Mouse (Mus musculus): ENCODE results near the gene Chtf18. TPM values are rescaled to one million over a fixed set of nuclear protein-coding genes. Genes with fewer than 3 reads are reported as not detected.

Gene Chtf18
- total RNA-seq, 2 experiments from 2014 or later: 0.77 to 0.86 TPM

- TF ChIP-seq CTCF (IDR thresholded peaks at IDR 0.05): peak; percentile 8; the same call in 1 of the 2 replicates
- H3K27ac ChIP-seq: no peak overlapping the region
- no peak for DNase-seq
- H3K4me3 ChIP-seq: no peak overlapping the region
- intact Hi-C loops (cut with DNase I): no loop called here
Measured at GRCm38 (mm10) chr17:25723919-25724318, 3.3 kb downstream of the Chtf18 start.

GRCm38 (mm10) chr17:25723470-25723869 is 3.7 kb downstream of the Chtf18 start:
- Histone ChIP-seq H3K27ac (no peak overlapping the region), H3K4me3 (no peak overlapping the region)
- DNase-seq: peak; percentile 18
- intact Hi-C loops (cut with DNase I): no loop called here
- no peak for TF ChIP-seq CTCF (IDR thresholded peaks at IDR 0.05)

GRCm38 (mm10) chr17:25721476-25721875 is 5.7 kb downstream of the Chtf18 start:
- no peak for TF ChIP-seq CTCF (IDR thresholded peaks at IDR 0.05)
- no peak overlapping the region for H3K4me3 ChIP-seq
- no peak overlapping the region for H3K27ac ChIP-seq
- intact Hi-C loops (cut with DNase I): no loop called here
- no peak for DNase-seq

GRCm38 (mm10) chr17:25717691-25718090 is 9.5 kb downstream of the Chtf18 start:
- peak overlapping the region; percentile 63 for H3K4me3 ChIP-seq
- no peak for TF ChIP-seq CTCF (IDR thresholded peaks at IDR 0.05)
- DNase-seq: peak; percentile 13
- intact Hi-C loops (cut with DNase I): no loop called here
- H3K27ac ChIP-seq: no peak overlapping the region

GRCm38 (mm10) chr17:25716711-25717637 is 10.2 kb downstream of the Chtf18 start, which contains the start of gene Gng13:
Gene Gng13 (plus strand): TSS chr17:25717171.
- Histone ChIP-seq H3K4me3 (peak within 1 kb of the TSS; percentile 63), H3K27ac (no peak within 1 kb of the TSS)
- no peak for TF ChIP-seq CTCF (IDR thresholded peaks at IDR 0.05)
- peak; percentile 17 for DNase-seq
- intact Hi-C loops (cut with DNase I): no loop called here

DNA sequence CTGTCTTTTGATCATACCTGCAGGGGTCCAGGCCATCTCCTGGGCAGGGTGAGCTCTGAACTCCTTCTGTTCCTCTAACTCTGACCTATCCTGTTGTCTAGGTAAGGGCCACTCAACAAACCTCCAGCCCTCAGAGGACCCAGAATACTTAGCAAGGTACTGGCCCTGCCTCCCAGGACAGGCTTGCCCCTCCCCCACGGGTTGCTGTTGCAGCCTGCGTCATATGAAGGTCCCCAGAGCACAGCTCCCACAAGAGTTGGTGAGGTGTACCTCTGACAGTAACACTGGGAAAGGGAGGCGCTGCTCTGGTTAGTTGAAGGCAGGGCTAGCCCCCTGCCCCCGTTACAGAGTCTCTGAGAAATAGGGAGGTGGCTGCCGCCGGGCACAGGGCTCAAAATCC is 11.1 kb downstream of the Chtf18 start:
- intact Hi-C loops (cut with DNase I): no loop called here
- no peak overlapping the region for H3K4me3 ChIP-seq

DNA sequence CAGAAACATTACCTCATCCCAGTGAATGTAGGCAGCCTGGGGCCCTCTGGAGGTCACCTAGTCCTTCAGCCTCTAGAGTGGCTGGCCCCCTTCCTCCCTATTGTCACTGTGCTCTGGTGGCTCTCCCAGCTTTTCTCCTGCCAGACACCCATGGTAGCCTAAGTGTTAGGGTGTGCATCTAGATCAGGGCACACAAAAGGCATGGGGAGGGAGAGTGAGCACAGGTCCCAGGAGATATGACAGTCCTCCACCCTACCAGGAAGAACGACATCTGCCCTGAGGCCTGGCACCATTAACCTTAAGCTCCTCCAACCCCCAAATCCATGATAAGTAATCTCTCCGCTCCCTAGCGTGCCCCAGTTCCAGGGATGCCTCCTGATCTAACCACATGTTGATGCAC is 11.6 kb downstream of the Chtf18 start:
- no peak overlapping the region for H3K4me3 ChIP-seq
- DNase-seq: no peak
- H3K27ac ChIP-seq: no peak overlapping the region
- intact Hi-C loops (cut with DNase I): no loop called here
- TF ChIP-seq CTCF (IDR thresholded peaks at IDR 0.05): no peak

More for the DNA sequence above, 11.1 kb downstream of the Chtf18 start:
- no peak overlapping the region for H3K27ac ChIP-seq
- TF ChIP-seq CTCF (IDR thresholded peaks at IDR 0.05): no peak
- DNase-seq: no peak

DNA sequence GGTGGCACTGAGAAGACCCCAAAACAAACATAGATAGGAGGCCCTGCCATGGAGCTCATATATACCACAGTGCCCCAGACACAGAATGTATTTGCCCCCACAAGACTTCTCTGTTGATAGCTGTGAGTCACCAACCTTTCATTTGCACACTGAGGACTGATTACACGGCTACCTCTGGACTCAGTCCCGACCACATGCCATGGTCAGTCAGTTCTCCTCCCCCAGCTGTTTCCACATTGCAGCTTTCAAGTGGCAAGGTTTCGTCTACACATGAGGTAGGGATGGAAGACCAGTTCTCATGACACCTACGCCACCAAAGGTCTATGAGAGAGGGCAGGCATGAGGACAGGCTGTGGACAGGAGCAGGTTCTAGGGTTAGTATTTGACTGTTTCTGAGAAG is 16.1 kb downstream of the Chtf18 start:
- H3K27ac ChIP-seq: no peak overlapping the region
- TF ChIP-seq CTCF (IDR thresholded peaks at IDR 0.05): no peak
- no peak for DNase-seq

GRCm38 (mm10) chr17:25709994-25710393 is 17.2 kb downstream of the Chtf18 start:
- H3K27ac ChIP-seq: no peak overlapping the region
- no peak overlapping the region for H3K4me3 ChIP-seq
- DNase-seq: no peak
- no peak for TF ChIP-seq CTCF (IDR thresholded peaks at IDR 0.05)
- intact Hi-C loops (cut with DNase I): no loop called here

More for the DNA sequence above, 16.1 kb downstream of the Chtf18 start:
- intact Hi-C loops (cut with DNase I): no loop called here
- no peak overlapping the region for H3K4me3 ChIP-seq

DNA sequence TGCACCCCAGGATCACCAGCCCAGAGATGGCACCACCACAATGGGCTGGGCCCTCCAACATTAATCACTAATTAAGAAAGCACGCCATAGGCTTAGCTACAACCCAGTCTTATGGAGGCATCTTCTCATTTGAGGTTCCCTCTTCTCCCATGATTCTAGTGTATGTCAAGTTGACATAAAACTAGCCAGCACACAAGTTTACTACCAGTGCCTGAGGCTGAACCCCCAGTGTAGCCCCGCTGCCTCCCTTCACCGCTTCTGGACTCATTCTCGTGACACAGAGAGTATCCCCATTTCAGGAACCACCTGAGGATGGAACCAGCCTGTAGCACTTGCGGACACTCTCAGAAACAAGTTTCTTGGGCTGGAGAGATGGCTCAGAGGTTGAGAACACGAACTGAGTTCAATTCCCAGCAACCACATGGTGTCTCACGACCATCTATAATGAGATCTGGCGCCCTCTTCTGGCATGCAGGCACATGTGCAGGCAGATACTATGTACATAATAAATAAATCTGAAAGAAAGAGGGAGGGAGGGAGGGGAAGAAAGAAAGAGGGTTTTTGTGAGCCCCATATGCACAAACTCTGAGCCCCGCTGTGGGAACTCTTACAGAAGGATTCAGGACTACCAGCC is 26.2 kb downstream of the Chtf18 start:
- peak; percentile 33 for TF ChIP-seq CTCF (IDR thresholded peaks at IDR 0.05)
- DNase-seq: no peak
- Histone ChIP-seq H3K4me3 (no peak overlapping the region), H3K27ac (no peak overlapping the region)
- intact Hi-C loops (cut with DNase I): no loop called here

DNA sequence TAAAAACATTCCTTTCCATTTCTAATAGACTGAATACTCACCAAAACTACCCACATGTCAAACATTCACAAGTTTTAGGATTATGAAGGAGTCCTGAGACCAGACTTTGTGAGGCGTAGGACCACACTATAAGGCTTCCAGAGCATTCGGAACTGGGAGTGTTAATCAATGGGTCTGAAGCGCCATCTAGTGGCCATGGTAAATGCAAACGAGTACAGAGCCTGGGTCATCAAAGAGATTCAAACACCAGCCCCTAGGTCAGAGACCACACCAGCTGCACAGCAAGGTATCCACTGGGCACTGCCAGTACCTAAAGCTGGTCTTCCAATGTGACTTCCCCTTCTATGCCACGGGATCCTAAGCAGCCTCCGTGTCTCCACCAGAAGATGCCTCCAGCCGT is 28.8 kb downstream of the Chtf18 start:
- peak; percentile 92 for TF ChIP-seq CTCF (IDR thresholded peaks at IDR 0.05)
- peak; percentile 71 for DNase-seq
- Histone ChIP-seq H3K4me3 (no peak overlapping the region), H3K27ac (no peak overlapping the region)
- intact Hi-C loops (cut with DNase I): loop anchor here (1.0 to 5.0 kb wide), 4 partner anchors 132 to 301 kb away; no protein-coding TSS in a partner anchor

DNA sequence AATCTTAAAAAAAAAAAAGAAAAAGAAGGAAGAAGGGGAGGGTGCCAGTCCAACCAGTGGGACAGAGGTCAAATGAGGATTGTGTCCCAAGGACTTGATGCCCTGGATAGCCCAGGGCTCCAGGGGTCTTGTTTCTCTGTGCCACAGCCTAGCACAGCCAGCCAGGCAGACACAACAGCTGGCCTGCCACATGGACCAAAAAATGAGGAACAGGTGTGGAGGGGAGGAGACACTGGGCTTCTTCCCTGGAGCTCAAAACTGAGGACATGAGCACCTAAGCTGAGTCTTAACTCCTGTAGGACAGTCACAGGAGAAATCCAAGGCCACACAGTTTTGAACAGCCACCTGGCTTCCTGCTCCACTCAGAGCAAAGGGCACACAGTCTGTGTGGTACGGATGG is 31.0 kb downstream of the Chtf18 start:
- TF ChIP-seq CTCF (IDR thresholded peaks at IDR 0.05): no peak
- no peak for DNase-seq
- Histone ChIP-seq H3K27ac (no peak overlapping the region), H3K4me3 (no peak overlapping the region)
- intact Hi-C loops (cut with DNase I): loop anchor here (5.0 kb wide), 1 partner anchor 299 kb away; no protein-coding TSS in a partner anchor

- Histone ChIP-seq H3K4me3 (no peak overlapping the region), H3K27ac (no peak overlapping the region)
- DNase-seq: no peak
- no peak for TF ChIP-seq CTCF (IDR thresholded peaks at IDR 0.05)
- intact Hi-C loops (cut with DNase I): no loop called here
Measured at GRCm38 (mm10) chr17:25688922-25689321, 38.3 kb downstream of the Chtf18 start.
